Mouse (Mus musculus): ENCODE data around the gene Slco3a1. TPM values are rescaled to one million over a fixed set of nuclear protein-coding genes. Genes with fewer than 3 reads are reported as not detected.

Gene Slco3a1
- polyA plus RNA-seq, 1 experiment from 2014 or later: 14.9 TPM

DNA sequence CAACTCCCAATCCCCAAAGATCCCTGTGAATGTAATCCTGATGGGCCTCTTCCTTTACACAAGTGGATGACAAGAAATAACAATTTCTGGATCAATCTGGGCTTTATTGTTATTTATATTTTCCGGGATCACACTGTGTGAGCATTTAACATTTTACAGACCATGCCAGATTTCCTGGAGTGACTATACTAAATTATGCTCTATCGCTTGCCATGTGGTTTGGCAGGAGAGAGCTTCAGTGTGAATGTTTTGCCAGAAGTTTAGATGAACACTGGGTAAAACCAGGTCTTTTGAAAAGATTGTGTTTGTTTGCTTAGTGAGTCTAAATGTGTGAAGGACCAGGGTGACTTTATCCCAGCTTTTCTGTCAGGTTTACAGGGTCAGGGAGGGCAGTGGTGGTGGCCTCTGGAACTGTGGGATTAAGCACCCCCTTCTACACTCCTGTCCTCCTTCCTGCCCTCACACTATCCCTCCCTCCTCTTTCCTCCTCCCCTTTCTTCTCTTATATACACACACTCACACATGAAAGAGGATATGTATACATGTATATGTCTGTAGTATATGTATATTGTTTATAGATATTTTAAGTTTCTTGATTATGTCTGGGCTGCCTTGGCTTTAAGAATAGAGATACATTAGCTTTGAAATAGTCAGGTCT is 287.9 kb downstream of the Slco3a1 start:
- no peak overlapping the region for H3K27ac ChIP-seq
- H3K4me1 ChIP-seq (replicated peaks): no peaks in the 10 kb centered on the region
- H3K4me2 ChIP-seq: no peak overlapping the region
- H3K9me3 ChIP-seq (replicated peaks): no peaks in the 10 kb centered on the region
- 75% methylated on average over 2 of the region's 2 CpGs for WGBS
- no peaks in the 10 kb centered on the region for H3K36me3 ChIP-seq
- H3K9ac ChIP-seq: no peak overlapping the region
- no peak for ATAC-seq (replicated peaks; ENCODE audit: insufficient number of reproducible peaks, insufficient read depth, low FRiP score, low read depth)
- no peak overlapping the region for H3K4me3 ChIP-seq
- H3K27me3 ChIP-seq: no peaks in the 10 kb centered on the region

GRCm38 (mm10) chr7:74256291-74256690 is 298.3 kb downstream of the Slco3a1 start:
- H3K9ac ChIP-seq: no peak overlapping the region
- H3K27ac ChIP-seq: no peak overlapping the region
- H3K4me3 ChIP-seq: no peak overlapping the region
- H3K4me1 ChIP-seq (replicated peaks): no peaks in the 10 kb centered on the region
- H3K27me3 ChIP-seq: no peaks in the 10 kb centered on the region
- no peak for ATAC-seq (replicated peaks; ENCODE audit: insufficient number of reproducible peaks, insufficient read depth, low FRiP score, low read depth)
- WGBS: 70% methylated on average over 3 of the region's 3 CpGs
- H3K36me3 ChIP-seq: no peaks in the 10 kb centered on the region
- no peaks in the 10 kb centered on the region for H3K9me3 ChIP-seq (replicated peaks)
- H3K4me2 ChIP-seq: no peak overlapping the region

DNA sequence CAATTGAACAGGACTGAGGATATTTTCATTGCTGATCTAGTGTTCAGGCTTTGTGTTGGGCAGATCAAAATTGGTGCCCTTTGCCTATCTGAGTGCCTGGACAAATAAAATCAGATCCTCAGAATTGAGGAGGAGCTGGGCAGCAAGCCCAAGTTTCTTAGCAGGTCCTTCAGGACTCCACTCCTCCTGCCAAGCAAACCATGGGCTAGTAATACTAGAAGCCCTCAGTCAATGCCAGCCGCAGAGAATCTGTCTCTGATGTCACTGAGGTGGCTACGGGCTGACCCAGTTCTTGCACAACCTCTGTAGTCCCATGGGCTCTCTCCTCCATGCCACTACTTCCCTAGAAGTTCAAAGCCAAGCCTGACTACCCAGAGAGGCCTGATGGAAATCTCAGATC is 302.5 kb downstream of the Slco3a1 start:
- Histone ChIP-seq H3K9ac (no peak overlapping the region), H3K4me3 (no peak overlapping the region), H3K27me3 (no peaks in the 10 kb centered on the region), H3K36me3 (no peaks in the 10 kb centered on the region), H3K4me1 (replicated peaks) (no peaks in the 10 kb centered on the region), H3K4me2 (no peak overlapping the region), H3K9me3 (replicated peaks) (no peaks in the 10 kb centered on the region), H3K27ac (no peak overlapping the region)
- WGBS: 70% methylated on average over 2 of the region's 2 CpGs
- ATAC-seq (replicated peaks; ENCODE audit: insufficient number of reproducible peaks, insufficient read depth, low FRiP score, low read depth): no peak

DNA sequence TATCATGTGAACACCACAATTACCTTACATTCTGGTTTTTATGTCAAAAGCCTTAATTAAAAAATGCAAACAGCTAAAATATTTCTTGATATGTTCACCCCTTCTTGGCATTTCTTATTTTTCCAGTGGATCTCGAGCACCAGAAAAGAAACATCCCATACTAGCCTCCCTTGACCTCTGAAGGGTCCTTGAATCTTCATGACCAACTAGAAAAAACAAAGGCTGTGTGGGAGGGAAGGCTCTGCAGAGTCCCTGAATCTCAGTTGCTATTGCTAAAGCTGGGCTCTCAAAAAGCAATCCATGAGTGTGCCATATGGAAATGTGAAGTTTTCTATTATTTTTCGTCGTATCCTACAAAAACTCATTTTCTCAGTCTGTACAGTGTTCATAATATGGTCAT is 313.3 kb downstream of the Slco3a1 start:
- no peak for ATAC-seq (replicated peaks; ENCODE audit: insufficient number of reproducible peaks, insufficient read depth, low FRiP score, low read depth)
- H3K4me3 ChIP-seq: no peak overlapping the region
- H3K27me3 ChIP-seq: no peaks in the 10 kb centered on the region
- H3K4me1 ChIP-seq (replicated peaks): no peaks in the 10 kb centered on the region
- no peaks in the 10 kb centered on the region for H3K36me3 ChIP-seq
- H3K27ac ChIP-seq: no peak overlapping the region
- H3K9me3 ChIP-seq (replicated peaks): no peaks in the 10 kb centered on the region
- 75% methylated on average over 3 of the region's 3 CpGs for WGBS
- H3K4me2 ChIP-seq: no peak overlapping the region
- no peak overlapping the region for H3K9ac ChIP-seq

DNA sequence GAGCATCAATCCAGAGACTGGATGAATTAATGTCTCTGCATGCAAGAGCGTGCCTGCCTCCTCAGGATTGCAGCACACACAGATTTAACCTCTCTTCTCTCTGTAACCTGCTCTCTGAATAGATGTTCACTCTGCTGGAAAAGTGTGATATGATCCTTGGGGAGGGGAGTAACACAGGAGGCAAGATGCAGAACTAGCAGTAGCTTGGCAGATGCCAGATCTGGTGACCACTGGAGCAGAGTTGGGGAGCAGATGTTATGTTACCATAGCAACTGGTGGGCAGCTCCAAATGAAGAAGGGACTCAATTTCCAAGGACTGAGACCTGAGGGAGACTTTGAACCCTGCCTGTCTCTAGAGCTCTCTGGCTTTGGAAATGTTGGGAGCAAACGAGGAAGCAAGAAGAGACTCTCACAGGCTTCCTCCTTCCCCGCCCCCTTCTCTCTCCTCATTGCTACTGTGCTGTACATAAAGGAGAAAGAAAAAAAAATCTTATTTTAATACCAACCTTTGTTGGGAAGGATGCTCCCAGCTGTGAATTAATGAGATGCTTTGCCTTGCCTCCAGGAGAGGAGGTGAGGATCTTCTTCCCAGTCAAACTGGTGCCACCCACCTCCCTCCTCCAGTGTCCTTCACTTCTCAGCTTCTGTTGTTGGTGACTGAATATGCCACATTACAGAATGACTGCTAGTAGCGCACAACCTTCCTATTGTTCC is 314.0 kb downstream of the Slco3a1 start:
- Histone ChIP-seq H3K4me3 (no peak overlapping the region), H3K36me3 (no peaks in the 10 kb centered on the region), H3K4me2 (no peak overlapping the region), H3K9me3 (replicated peaks) (no peaks in the 10 kb centered on the region), H3K9ac (no peak overlapping the region), H3K27ac (no peak overlapping the region), H3K4me1 (replicated peaks) (no peaks in the 10 kb centered on the region), H3K27me3 (no peaks in the 10 kb centered on the region)
- 70% methylated on average over 4 of the region's 4 CpGs for WGBS
- ATAC-seq (replicated peaks; ENCODE audit: insufficient number of reproducible peaks, insufficient read depth, low FRiP score, low read depth): no peak

Small RNA genes lying within 50 kb of the gene (microRNA-seq; reads per million reads assigned to microRNA genes)
- not detected for gene Gm27459
